Mouse (Mus musculus): ENCODE data around the gene Pcyt1b.

GRCm38 (mm10) chrX:93755210-93755842, 100.7 kb downstream of the Pcyt1b start:
- TF ChIP-seq POLR2A (IDR thresholded peaks at IDR 0.05; ENCODE audit: control insufficient read depth, extremely low read depth, insufficient read depth, low read length, poor library complexity) (no peak), CTCF (IDR thresholded peaks at IDR 0.05; ENCODE audit: borderline replicate concordance, control insufficient read depth, extremely low read depth, insufficient read depth, low read length, poor library complexity) (no peak)

All from thymus, adult 2 months (tissue).